Mouse (Mus musculus) forebrain, embryonic 16.5 days (tissue): ENCODE data around the gene Ube2t. TPM values are rescaled to one million over a fixed set of nuclear protein-coding genes. Genes with fewer than 3 reads are reported as not detected.

Experiments used
- ATAC-seq: fragments of 200-750 bp; cut with Nextera tagmentation; 2 replicates; pipeline ENCODE4 v1.8.0; 2017; ENCODE audit warnings: mild to moderate bottlenecking, moderate library complexity
- H3K27ac ChIP-seq: fragments of 300-500 bp; sonication (generic); 2 replicates; pipeline ENCODE4 v1.5.1; 2014; ENCODE audit warnings: low read length, control low read depth
- H3K27me3 ChIP-seq: fragments of 300-500 bp; sonication (generic); replicated peaks from 2 replicates; pipeline ENCODE4 v1.6.1; 2014; ENCODE audit warnings: low read length; ENCODE audit not compliant: control insufficient read depth, insufficient read depth
- H3K36me3 ChIP-seq: fragments of 300-500 bp; sonication (generic); 2 replicates; pipeline ENCODE4 v1.6.1; 2014; ENCODE audit not compliant: control insufficient read depth, insufficient read depth
- H3K4me1 ChIP-seq: fragments of 300-500 bp; sonication (generic); replicated peaks from 2 replicates; pipeline ENCODE4 v1.6.1; 2014; ENCODE audit warnings: low read length; ENCODE audit not compliant: control insufficient read depth, insufficient read depth
- H3K4me2 ChIP-seq: fragments of 300-500 bp; sonication (generic); 2 replicates; pipeline ENCODE4 v1.6.1; 2014; ENCODE audit warnings: mild to moderate bottlenecking, low read length, control low read depth
- H3K4me3 ChIP-seq: fragments of 300-500 bp; sonication (generic); replicated peaks from 2 replicates; pipeline ENCODE4 v1.5.1; 2014; ENCODE audit warnings: mild to moderate bottlenecking, low read length, control low read depth
- H3K9ac ChIP-seq: fragments of 300-500 bp; sonication (generic); replicated peaks from 2 replicates; pipeline ENCODE4 v1.6.1; 2014; ENCODE audit warnings: low read depth, low read length, control low read depth
- H3K9me3 ChIP-seq: fragments of 300-500 bp; sonication (generic); 2 replicates; pipeline ENCODE4 v1.6.1; 2016; ENCODE audit warnings: low read length; ENCODE audit not compliant: control insufficient read depth
- WGBS: fragments of 180-500 bp; shearing (Covaris S2); extraction: QIAGEN DNeasy Blood & Tissue Kit; methylation state at CpG from one replicate; pipeline ENCODE4 v1.1.7; 2014; 5-methylcytosine and 5-hydroxymethylcytosine counted together
- polyA plus RNA-seq: library from polyadenylated mRNA; unstranded; fragments of >200 nt; fragmentation: Nextera tagmentation; extraction: Ambion mirVana; gene quantifications from 2 replicates; pipeline ENCODE4 v1.2.1, GENCODE M21; 2015

The Ube2t gene
- polyA plus RNA-seq, 1 experiment from 2014 or later = 23.5 TPM

GRCm38 (mm10) chr1:134987962-134988341 is 25.6 kb downstream of the Ube2t start:
- Histone ChIP-seq H3K4me3 (peak overlapping the region; percentile 53), H3K9ac (peak overlapping the region; percentile 70), H3K4me1 (0 out of 2 replicates have a peak, but pooled peaks cover 4% of the 10 kb centered on the region), H3K27ac (no peak overlapping the region), H3K9me3 (no peaks in the 10 kb centered on the region), H3K4me2 (peak overlapping the region; percentile 86), H3K36me3 (no peaks in the 10 kb centered on the region), H3K27me3 (peaks cover 4% of the 10 kb centered on the region; the same call in 1 of the 2 replicates)
- WGBS = 8% methylated on average over 14 of the region's 14 CpGs
- ATAC-seq = peak; percentile 32; the same call in 1 of the 2 replicates

DNA sequence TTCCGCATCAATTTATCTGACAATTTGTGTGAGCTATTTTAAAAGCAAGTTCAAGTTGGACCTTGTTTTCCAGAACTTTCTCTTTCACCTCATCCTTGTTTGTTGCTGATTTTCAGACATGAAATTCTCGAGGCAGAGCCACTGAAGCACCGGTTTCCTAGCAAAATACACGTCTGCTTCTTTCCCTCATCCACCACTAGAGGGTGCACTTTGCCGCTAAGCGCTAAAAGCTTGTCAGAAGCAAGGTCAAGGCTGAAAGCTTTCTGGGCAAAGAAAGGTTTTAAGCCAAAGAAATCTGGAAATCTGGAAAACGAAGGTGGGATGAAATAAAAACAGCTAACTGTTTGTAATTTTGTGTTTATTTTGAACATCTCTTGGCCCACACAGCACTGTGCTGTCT is 27.0 kb downstream of the Ube2t start:
- Histone ChIP-seq H3K9ac (no peak overlapping the region), H3K9me3 (no peaks in the 10 kb centered on the region), H3K4me1 (0 out of 2 replicates have a peak, but pooled peaks cover 4% of the 10 kb centered on the region), H3K27ac (no peak overlapping the region), H3K36me3 (no peaks in the 10 kb centered on the region), H3K4me3 (no peak overlapping the region), H3K27me3 (peaks cover 4% of the 10 kb centered on the region; the same call in 1 of the 2 replicates), H3K4me2 (no peak overlapping the region)
- 7% methylated on average over 7 of the region's 7 CpGs for WGBS
- ATAC-seq = no peak

GRCm38 (mm10) chr1:134992046-134992645 is 29.8 kb downstream of the Ube2t start:
- H3K4me3 ChIP-seq = no peak overlapping the region
- no peak overlapping the region for H3K4me2 ChIP-seq
- H3K27me3 ChIP-seq = peaks cover 4% of the 10 kb centered on the region; the same call in 1 of the 2 replicates
- 57% methylated on average over 8 of the region's 8 CpGs for WGBS
- peaks cover 4% of the 10 kb centered on the region; the same call in 1 of the 2 replicates for H3K4me1 ChIP-seq
- no peaks in the 10 kb centered on the region for H3K36me3 ChIP-seq
- ATAC-seq = no peak
- no peak overlapping the region for H3K9ac ChIP-seq
- H3K9me3 ChIP-seq = no peaks in the 10 kb centered on the region
- no peak overlapping the region for H3K27ac ChIP-seq

DNA sequence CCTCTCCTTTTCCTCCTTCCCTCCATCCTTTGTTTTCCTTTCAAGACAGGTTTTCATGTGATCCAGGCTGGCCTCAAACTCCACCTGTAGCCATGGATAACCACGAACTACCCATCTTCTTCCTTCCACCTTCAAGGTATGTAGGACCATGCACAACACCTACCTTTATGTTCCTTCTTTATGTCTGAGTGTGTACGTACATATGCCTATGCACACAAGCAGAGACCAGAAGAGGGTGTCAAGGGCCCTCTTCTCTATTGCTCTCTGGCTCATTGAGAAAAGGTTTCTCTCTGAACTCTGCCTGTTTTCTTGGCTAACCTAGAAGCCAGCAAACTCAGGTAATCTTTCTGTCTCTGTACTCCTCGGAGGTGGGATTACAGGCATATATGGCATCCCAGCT is 32.4 kb downstream of the Ube2t start:
- ATAC-seq = no peak
- Histone ChIP-seq H3K4me3 (no peak overlapping the region), H3K9ac (no peak overlapping the region), H3K4me2 (no peak overlapping the region), H3K27ac (no peak overlapping the region), H3K27me3 (peaks cover 4% of the 10 kb centered on the region; the same call in 1 of the 2 replicates), H3K9me3 (no peaks in the 10 kb centered on the region), H3K36me3 (no peaks in the 10 kb centered on the region), H3K4me1 (no peaks in the 10 kb centered on the region; the same call in 1 of the 2 replicates)
- 76% methylated on average over 3 of the region's 3 CpGs for WGBS

- Histone ChIP-seq H3K4me2 (no peak overlapping the region), H3K36me3 (no peaks in the 10 kb centered on the region), H3K4me3 (no peak overlapping the region), H3K27me3 (0 out of 2 replicates have a peak, but pooled peaks cover 4% of the 10 kb centered on the region), H3K9me3 (no peaks in the 10 kb centered on the region), H3K4me1 (no peaks in the 10 kb centered on the region; the same call in 1 of the 2 replicates), H3K27ac (no peak overlapping the region), H3K9ac (no peak overlapping the region)
- peak; percentile 49; the same call in 1 of the 2 replicates for ATAC-seq
- WGBS = 36% methylated on average over 4 of the region's 4 CpGs
Observed at GRCm38 (mm10) chr1:134995437-134995836, 33.1 kb downstream of the Ube2t start.

DNA sequence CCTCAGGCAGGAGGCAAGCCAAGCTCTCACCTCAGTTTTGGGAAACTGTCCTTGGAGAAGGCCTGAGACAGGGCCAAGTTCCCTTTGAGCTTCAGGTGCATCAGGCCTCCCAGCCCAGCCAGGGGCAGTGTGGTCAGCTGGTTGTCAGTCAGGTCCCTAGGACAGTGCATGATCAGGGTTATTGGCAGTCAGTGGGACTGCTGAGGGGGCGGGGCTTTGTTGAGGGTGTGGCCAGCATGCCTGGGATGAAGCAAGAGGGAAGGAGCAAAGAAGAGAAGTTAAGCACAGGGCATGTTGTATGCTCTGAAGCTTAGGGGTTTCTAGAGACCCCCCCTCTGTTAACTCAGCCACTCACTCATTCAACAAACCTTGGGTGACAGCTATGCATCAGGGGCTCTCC is 33.6 kb downstream of the Ube2t start:
- ATAC-seq = no peak
- 0 out of 2 replicates have a peak, but pooled peaks cover under 1% of the 10 kb centered on the region for H3K27me3 ChIP-seq
- no peak overlapping the region for H3K9ac ChIP-seq
- no peak overlapping the region for H3K4me2 ChIP-seq
- no peak overlapping the region for H3K27ac ChIP-seq
- WGBS = 22% methylated on average over 1 of the region's 1 CpGs
- H3K4me1 ChIP-seq = no peaks in the 10 kb centered on the region; the same call in 1 of the 2 replicates
- no peak overlapping the region for H3K4me3 ChIP-seq
- H3K36me3 ChIP-seq = no peaks in the 10 kb centered on the region
- no peaks in the 10 kb centered on the region for H3K9me3 ChIP-seq

- no peak overlapping the region for H3K4me3 ChIP-seq
- no peak overlapping the region for H3K27ac ChIP-seq
- H3K9me3 ChIP-seq = no peaks in the 10 kb centered on the region
- no peaks in the 10 kb centered on the region for H3K36me3 ChIP-seq
- no peaks in the 10 kb centered on the region for H3K27me3 ChIP-seq
- 91% methylated on average over 7 of the region's 7 CpGs for WGBS
- H3K9ac ChIP-seq = no peak overlapping the region
- ATAC-seq = no peak
- H3K4me1 ChIP-seq = no peaks in the 10 kb centered on the region; the same call in 1 of the 2 replicates
- no peak overlapping the region for H3K4me2 ChIP-seq
Observed at GRCm38 (mm10) chr1:134996471-134996870, 34.1 kb downstream of the Ube2t start.

DNA sequence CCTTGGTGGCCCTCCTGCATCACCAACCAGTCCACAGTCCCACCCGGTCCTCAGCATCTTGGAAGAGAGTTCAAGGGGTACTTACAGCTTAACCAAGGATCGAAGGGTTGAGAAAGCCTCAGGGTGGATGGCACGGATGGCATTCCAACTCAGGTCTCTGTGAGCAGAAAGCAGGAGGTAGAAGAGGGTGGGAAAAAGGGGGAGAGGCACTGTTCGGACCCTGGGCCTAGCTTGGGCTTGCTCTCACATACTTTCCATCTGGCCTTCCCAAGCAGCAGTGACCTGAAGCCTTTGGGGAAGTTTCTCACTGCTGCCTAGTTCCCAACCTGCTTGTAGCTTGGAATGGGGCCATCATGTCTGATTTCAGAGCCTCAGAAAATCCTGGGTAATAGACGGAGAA is 35.2 kb downstream of the Ube2t start:
- no peak overlapping the region for H3K27ac ChIP-seq

GRCm38 (mm10) chr1:134998231-134998630 is 35.9 kb downstream of the Ube2t start:
- H3K9ac ChIP-seq = no peak overlapping the region
- H3K4me1 ChIP-seq = no peaks in the 10 kb centered on the region; the same call in 1 of the 2 replicates
- ATAC-seq = no peak
- no peaks in the 10 kb centered on the region for H3K27me3 ChIP-seq
- H3K27ac ChIP-seq = no peak overlapping the region
- WGBS = 84% methylated on average over 8 of the region's 8 CpGs
- no peaks in the 10 kb centered on the region for H3K36me3 ChIP-seq
- H3K4me3 ChIP-seq = no peak overlapping the region
- H3K9me3 ChIP-seq = no peaks in the 10 kb centered on the region
- H3K4me2 ChIP-seq = no peak overlapping the region

More for the DNA sequence above, 35.2 kb downstream of the Ube2t start:
- H3K4me1 ChIP-seq = no peaks in the 10 kb centered on the region; the same call in 1 of the 2 replicates
- H3K4me2 ChIP-seq = no peak overlapping the region
- no peak overlapping the region for H3K4me3 ChIP-seq
- H3K9me3 ChIP-seq = no peaks in the 10 kb centered on the region
- H3K27me3 ChIP-seq = no peaks in the 10 kb centered on the region
- ATAC-seq = no peak
- H3K9ac ChIP-seq = no peak overlapping the region
- WGBS = 83% methylated on average over 5 of the region's 5 CpGs
- H3K36me3 ChIP-seq = no peaks in the 10 kb centered on the region
